Mouse (Mus musculus) liver, embryonic 14.5 days (tissue): ENCODE data around the gene Rnh1.

Experiments
- CTCF ChIP-seq: IDR thresholded peaks from 2 replicates; pipeline ENCODE4 v1.5.1; 2016; ENCODE audit warnings: antibody characterized with exemption, low read depth, control low read depth
- EP300 ChIP-seq: IDR thresholded peaks from 2 replicates; pipeline ENCODE4 v1.6.1; 2016; ENCODE audit warnings: antibody characterized with exemption, low read depth

DNA sequence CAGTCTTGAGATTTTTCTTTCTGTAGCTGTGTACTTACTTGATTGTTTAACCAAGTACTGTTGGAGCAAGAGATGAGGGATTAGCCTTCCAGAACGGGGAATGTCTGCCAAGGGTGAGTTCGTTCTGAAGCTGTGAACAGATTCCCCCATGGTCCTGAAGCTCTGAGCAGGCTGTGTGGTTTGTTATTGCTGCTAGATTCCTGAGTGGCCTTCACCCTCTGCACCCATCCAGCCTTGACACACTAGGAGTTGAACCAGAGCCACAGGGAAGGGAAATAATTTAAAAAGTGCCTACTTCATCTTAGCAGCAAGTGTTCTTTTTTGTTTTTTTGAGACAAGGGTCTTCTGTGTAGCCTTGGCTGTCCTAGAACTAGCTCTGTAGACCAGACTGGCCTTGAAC is 28.8 kb downstream of the Rnh1 start:
- TF ChIP-seq CTCF (no peak), EP300 (no peak)
